Mouse (Mus musculus): ENCODE results near the gene Gm10406.
"Not testable (repeated sequence)": the region's sequence is repeated elsewhere in the genome, so short reads cannot be mapped to it uniquely, and the experiment has no call there.

GRCm38 (mm10) chr14:7026274-7026673, 975 bp downstream of the Gm10406 start:
- not testable (repeated sequence) for TF ChIP-seq CTCF (IDR thresholded peaks at IDR 0.05 in 2 of 3, conservative IDR thresholded peaks at IDR 0.05 in 1 of 3; ENCODE audit: control insufficient read depth in 1 of 3, insufficient read depth in 1 of 3, low read depth in 2 of 3, low read length in 3 of 3, poor library complexity in 1 of 3, severe bottlenecking in 1 of 3); MEF2A (IDR thresholded peaks at IDR 0.05; ENCODE audit: extremely low read depth, insufficient replicate concordance, low read depth, low read length, poor library complexity, severe bottlenecking); ZMIZ1 (IDR thresholded peaks at IDR 0.05; ENCODE audit: low read depth, low read length); POLR2A (IDR thresholded peaks at IDR 0.05; ENCODE audit: control insufficient read depth in 1 of 2, insufficient read depth in 1 of 2, low read depth in 1 of 2, low read length in 2 of 2, poor library complexity in 1 of 2); MAFK (IDR thresholded peaks at IDR 0.05; ENCODE audit: borderline replicate concordance, low read depth, low read length); MYC (IDR thresholded peaks at IDR 0.05; ENCODE audit: low read depth, low read length); POLR2AphosphoS2 (IDR thresholded peaks at IDR 0.05; ENCODE audit: low read length); EP300 (IDR thresholded peaks at IDR 0.05; ENCODE audit: low read depth in 1 of 2, low read length in 2 of 2); TCF12 (IDR thresholded peaks at IDR 0.05; ENCODE audit: low read depth, low read length); BHLHE40 (IDR thresholded peaks at IDR 0.05; ENCODE audit: borderline replicate concordance, low read depth, low read length); TBP (IDR thresholded peaks at IDR 0.05; ENCODE audit: low read depth, low read length); ZC3H11A (IDR thresholded peaks at IDR 0.05; ENCODE audit: low read depth, low read length); USF2 (IDR thresholded peaks at IDR 0.05; ENCODE audit: borderline replicate concordance in 1 of 2, insufficient read depth in 1 of 2, low read depth in 1 of 2, low read length in 2 of 2)
